Mouse (Mus musculus) neural tube, embryonic 10.5 days (tissue): Measurements from ENCODE around the gene Tmem125.
"Not testable (repeated sequence)": the region's sequence is repeated elsewhere in the genome, so short reads cannot be mapped to it uniquely, and the experiment has no call there.

Experiments
- DNase-seq: peaks from one replicate; pipeline ENCODE4 v3.0.0-alpha.2; 2017; ENCODE audit warnings: low spot score; ENCODE audit errors: extremely low spot score

The Tmem125 gene

DNA sequence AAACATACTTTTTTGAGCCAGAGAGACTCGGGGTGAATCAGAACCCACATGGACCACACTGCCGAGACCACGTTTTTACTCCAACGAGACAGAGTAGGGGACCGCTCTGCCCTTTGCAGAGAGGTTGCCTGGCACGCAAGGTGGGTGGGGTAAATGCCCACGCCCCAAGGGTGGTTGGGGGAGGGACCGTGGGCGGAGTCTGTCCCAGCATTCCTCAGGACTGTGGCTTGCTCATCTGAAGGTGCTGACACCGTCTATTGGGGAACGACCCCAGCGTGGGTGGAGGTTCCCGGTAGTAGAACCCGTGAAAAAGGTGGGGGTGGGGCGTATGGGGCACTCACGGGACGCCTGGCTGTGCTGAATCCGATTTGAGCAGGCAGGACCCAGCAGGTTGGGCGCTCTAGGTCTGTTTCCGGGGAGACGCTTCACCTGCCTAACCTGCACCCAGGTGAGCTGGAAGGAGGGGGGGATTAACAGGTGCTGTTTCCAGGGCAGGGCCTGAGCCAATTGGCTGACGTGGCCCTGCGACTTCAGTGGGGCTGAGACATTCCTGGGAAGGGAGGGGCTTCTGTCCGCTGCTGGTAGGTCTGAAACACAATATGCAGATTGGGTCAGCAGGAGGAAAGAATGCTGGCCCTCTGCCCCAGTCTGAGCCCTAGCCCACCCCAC, at the start of gene Tmem125:
Gene Tmem125 (minus strand): TSS at position 453 of the 669 bp plus-strand sequence.
- DNase-seq = peak; percentile 27

DNA sequence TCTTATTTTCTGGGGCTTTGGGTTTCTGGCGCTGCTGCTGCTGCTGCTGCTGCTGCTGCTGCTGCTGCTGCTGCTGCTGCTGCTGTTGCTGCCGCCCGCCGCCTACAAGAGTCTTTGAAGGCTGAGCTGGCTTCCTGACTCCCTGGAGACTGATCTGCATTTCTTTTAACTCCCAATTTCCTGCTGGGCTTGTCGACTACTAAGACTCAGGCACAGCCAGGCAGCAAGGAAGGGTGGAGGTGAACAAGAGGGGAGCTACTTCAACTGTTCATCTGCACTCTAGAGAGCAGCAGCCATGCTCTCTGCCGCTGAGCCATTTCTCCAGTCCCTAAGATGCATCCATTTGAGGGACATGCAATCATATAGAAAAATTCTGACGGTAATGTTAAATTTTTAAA, 45.9 kb upstream of the Tmem125 start:
- DNase-seq = no peak

DNA sequence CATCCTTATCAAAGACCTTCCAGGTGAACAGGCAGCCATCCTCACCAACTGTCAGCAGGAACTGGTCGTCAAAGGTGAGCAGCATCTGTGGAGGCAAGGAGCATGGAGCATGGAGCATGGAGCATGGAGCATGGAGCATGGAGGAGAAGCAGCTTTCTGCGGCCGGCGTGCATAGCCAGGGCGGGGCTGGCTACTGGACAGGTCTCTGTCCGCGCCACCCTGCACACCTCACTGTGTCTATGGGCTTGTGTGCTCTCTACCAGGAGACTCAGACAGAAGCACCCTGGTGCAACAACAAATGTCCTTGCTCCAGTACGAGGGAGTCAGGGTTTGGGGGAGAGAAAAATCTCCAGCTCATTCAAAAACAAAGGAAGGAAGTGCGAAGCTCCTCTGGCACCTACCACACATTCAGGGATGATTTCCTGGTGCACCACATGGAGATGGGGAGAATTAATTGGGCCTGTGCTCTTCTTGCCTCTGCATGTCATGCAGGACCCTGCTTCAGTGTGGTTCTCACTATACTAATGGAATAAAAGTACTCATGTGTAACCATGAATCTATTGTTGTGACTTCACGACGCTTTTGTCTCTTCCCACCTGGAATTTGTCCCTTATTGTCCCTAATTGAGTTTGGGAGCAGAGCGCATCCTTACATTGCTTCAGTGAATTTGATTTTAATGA, 45.3 kb upstream of the Tmem125 start:
- DNase-seq = no peak

DNA sequence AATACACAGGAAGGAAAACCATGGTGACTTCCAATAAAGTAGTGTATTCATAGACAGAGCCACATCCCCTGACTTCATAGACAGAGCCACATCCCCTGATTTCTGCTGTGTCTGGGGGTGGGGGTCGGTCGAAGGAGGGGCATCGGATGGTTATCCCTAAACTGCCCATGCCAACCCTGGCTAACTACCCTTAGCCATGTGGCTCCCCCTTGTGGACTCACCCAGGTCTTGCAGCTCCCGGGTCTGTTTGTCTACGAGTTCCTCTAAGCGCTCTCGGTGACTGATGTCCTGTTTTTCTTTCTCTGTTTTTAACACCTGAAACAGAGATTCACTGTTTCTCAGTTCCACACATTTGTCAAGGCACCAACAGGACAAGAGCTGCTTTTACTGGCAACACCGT, 38.8 kb upstream of the Tmem125 start:
- DNase-seq = no peak

GRCm38 (mm10) chr4:118581508-118581907, 37.7 kb upstream of the Tmem125 start:
- peak; percentile 31 for DNase-seq

DNA sequence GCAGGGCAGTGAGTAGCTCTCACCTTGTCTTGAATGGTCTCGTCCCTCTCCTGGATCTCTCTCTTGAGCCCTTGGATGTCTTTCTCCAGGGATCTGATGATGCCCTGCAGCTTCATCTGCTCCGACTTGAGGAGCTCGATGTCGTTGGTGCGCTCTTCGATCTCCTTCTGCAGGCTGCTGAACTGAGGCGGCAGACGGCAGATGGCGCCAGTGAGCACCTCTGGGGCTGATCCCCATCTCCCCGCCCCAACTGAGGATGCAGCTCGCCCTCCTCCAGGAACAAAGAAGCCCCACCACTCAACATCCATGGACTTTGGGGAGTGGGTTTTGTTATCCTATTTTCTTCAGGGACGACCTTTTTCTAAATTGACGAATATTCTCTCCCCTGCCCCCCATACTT, 35.5 kb upstream of the Tmem125 start:
- peak; percentile 22 for DNase-seq

GRCm38 (mm10) chr4:118576097-118576496, 32.3 kb upstream of the Tmem125 start:
- peak; percentile 91 for DNase-seq

- DNase-seq = no peak
Measured at GRCm38 (mm10) chr4:118571441-118571840, 27.6 kb upstream of the Tmem125 start.

- no peak for DNase-seq
Measured at GRCm38 (mm10) chr4:118569320-118569719, 25.5 kb upstream of the Tmem125 start.

GRCm38 (mm10) chr4:118568709-118569108, 24.9 kb upstream of the Tmem125 start:
- no peak for DNase-seq

GRCm38 (mm10) chr4:118566161-118566676, 22.4 kb upstream of the Tmem125 start:
- peak; percentile 55 for DNase-seq

GRCm38 (mm10) chr4:118564926-118565279, 21.1 kb upstream of the Tmem125 start:
- no peak for DNase-seq

DNA sequence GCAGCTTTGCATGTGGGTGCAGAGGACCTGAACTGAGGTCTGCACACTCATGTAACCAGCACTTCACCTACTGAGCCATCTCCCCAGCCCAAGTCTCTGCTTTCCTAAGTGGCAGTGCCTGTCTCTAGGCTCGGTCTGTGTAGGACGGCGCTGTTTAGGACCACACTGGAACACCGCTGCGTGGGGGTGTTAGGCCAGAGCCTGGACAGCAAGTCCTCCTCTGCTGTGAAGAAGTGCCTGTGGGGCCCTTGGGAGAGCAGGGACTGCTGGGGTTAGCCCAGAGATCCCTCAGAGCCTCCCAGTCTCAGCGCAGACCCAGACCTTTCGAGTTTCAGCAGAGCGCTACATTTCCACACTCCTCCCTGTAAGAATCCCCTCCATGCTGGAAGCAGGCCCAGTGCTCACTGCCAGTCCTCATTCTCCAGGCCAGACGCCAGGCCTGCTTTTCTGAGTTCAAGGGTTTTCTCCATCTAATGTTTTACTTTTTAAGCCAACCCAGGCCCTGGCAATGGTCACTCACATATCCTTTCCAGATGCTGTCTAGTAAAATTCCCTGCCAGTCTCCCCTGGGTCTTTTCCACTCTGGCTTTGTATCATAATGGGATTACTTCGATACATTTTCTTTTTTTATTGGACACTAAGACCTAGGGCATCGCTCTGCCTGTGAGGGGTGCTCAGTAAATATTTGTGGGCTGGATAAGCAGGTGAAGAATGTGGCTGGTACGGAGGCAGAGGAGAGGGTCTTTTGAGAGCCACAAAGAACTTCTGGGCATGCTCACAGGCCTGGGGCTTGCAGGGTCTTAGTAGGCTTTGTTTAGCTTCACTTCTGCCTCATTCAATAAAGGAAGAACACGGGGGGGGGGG, 20.4 kb upstream of the Tmem125 start:
- no peak for DNase-seq

GRCm38 (mm10) chr4:118553039-118553649, 9.3 kb upstream of the Tmem125 start:
- DNase-seq = no peak

DNA sequence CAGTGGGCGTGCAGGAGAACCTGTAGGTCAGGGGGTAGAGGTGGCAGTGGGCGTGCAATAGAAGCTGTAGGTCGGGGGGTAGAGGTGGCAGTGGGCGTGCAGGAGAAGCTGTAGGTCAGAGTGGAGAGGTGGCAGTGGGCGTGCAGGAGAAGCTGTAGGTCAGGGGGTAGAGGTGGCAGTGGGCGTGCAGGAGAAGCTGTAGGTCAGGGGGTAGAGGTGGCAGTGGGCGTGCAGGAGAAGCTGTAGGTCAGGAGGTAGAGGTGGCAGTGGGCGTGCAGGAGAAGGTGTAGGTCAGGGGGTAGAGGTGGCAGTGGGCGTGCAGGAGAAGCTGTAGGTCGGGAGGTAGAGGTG, 4.3 kb upstream of the Tmem125 start:
- DNase-seq = peak; percentile 64

DNA sequence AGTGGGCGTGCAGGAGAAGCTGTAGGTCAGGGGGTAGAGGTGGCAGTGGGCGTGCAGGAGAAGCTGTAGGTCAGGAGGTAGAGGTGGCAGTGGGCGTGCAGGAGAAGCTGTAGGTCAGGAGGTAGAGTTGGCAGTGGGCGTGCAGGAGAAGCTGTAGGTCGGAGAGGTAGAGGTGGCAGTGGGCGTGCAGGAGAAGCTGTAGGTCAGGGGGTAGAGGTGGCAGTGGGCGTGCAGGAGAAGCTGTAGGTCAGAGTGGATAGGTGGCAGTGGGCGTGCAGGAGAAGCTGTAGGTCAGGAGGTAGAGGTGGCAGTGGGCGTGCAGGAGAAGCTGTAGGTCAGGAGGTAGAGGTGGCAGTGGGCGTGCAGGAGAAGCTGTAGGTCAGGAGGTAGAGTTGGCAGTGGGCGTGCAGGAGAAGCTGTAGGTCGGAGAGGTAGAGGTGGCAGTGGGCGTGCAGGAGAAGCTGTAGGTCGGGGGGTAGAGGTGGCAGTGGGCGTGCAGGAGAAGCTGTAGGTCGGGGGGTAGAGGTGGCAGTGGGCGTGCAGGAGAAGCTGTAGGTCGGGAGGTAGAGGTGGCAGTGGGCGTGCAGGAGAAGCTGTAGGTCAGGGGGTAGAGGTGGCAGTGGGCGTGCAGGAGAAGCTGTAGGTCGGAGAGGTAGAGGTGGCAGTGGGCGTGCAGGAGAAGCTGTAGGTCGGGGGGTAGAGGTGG, 3.7 kb upstream of the Tmem125 start:
- not testable (repeated sequence) for DNase-seq

DNA sequence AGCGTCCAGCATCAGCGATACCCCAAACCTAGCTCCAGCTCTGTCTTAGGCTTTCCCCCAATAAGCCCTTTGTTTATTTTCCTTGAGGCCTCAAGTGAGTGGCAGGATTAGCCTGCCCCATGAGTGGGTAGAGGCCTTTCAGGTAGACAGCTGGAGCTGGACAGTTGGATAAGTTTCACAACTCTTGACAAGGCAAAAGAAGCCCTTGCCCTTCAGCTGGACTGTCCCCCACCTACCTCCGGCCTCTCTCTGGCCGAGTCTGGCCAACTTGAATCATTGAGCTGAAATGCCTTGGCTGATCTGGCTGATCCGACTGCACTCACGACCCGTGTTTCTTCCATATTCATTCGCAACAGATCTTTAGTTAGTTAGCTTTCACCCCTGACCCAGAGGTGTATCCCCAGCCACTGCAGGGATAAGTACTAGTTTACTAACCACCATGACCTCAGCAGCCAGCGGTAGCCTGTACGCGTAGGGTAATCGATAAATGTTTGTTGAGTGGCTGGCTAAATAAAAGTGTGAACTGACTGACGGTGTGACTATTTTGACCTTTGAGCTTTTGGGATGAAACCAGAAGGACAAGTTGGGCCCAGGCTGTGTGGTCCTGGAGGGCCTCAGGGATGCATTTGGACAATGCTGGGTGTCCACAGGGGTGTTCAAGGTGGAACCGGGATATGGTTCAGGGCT, 740 bp upstream of the Tmem125 start:
- no peak for DNase-seq

GRCm38 (mm10) chr4:118543158-118543530, 700 bp downstream of the Tmem125 start:
- no peak for DNase-seq

DNA sequence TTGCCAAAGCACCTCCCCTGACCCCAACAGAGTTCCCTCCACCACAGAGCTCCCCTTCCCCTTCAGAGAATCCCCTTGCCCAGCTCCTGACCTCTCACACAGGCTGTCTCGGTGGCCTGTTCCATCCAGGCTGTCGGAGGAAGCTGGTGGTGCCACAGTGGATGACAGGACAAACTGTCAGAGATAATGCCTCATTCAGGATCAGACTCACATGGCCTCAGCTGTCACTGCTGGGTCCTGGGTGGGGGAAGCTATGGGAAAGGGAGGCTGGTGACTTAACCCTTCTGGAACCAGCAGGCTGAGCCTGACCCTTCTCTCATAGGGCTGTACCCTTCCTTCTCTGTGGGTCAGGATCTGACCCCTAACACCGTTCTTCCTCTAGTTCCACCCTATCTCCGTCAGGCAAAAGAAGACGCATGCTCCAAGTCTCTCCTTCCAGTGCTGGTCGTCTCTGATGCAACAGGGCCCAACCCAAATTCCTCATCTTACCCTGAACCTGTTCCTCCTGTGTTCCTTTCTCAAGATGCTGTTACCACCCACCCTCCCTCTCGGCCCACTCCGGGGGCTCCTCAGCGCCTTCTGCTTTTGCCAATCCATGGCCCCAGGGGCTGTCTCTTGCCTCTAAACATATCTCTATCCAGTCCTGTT, 1.2 kb downstream of the Tmem125 start:
- no peak for DNase-seq

GRCm38 (mm10) chr4:118539904-118540303, 3.9 kb downstream of the Tmem125 start:
- no peak for DNase-seq
